Mouse (Mus musculus) liver (tissue): ENCODE measurements around the gene Sema7a.

ENCODE experiments used
- DNase-seq: peaks from one replicate; pipeline ENCODE4 v3.0.0-alpha.2; 2020; ENCODE audit warnings: mixed read lengths

The Sema7a gene

DNA sequence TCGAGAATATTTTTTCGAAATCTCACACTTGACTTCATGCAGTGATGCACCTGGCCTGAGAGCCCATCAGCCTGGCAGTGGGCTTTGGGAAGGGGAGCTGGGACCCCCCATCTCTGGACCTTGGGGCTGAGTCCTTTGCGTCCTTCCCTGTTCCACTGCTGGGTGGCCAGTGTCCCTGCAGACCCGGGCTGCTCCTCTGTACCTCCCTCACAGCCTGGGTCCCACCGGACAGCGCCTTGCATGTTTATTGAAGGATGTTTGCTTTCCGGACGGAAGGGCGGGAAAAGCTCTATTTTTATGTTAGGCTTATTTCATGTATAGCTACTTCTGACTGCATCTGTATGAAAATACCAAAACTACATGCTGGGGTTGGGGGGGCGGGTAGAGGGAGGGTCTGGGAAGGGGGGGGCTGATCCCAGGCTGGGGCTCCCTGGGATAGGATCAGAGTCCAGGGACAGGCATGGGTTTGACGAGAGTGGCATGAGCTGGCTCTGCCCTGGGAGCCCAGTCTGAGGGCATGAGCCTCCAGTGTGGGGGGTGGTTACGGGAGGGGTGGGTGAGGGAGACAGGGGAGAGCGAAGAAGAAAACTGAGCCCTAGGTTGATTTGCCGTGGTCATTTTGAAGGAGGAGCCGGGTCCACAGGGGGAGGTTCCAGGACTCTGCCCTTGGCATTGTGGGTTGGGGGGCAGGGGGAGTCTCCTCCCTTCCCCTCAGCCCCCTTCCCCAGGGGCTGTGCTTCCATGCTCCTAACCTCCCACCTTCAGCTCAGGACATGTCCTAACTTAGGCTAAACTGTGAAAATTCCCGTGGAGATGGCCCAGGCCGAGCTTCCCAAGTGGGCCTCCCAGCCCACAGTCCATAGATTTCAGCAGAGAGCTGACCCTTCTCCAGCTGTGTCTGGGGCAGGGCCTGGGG is 22.2 kb downstream of the Sema7a start:
- DNase-seq: no peak

DNA sequence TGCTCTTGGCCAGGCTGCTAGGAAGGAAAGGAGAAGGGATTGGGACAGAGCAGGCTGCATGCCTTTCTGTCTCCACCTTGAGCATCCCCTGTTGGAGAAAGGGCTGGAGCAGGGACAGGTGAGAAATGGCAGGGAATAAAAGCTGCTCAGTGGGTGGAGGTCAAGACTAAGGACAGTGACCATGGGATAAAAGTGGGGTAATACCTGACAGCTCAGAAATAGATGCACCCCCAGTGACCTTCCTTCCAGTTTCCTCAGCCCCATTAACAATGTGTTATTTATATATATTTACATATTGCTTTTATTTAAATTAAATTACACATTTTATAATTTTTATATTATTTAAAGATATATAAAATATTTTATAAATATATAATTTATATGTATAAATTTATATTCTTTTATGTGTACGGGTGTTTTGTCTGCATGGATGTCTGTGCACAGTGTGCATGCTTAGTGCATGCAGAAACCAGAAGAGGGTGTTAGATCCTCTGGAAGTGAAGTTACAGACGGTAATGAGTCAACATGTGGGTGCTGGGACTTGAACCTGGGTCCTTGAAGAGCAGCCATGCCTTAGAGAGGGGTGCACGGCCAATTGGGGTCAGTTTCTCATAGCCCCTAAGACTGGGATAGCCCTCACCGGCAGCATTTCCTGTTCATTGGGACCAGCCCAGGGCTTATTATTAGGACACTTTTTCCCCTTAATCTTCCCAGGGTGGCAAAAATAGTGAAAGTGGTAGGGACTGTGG is 23.5 kb downstream of the Sema7a start:
- DNase-seq: no peak

DNA sequence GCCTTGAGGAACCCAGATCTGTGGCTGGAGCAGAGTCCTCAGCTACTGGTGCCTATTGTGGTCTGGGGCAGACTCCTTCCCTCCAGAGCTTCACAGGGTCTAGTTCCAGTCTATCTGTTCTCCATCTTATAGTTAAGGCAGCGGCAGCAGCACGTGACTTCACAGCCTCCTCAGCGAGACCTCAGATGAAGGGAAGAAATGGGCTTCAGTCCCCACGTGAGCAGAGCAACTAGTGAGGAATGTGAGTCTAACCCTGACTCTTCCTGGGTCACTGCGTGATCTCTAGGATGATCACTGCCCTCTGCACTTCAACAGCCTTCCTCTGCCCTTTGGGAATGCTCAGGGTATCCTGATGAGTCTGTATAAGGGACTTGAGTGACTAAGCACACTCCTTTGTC is 24.1 kb downstream of the Sema7a start:
- no peak for DNase-seq

DNA sequence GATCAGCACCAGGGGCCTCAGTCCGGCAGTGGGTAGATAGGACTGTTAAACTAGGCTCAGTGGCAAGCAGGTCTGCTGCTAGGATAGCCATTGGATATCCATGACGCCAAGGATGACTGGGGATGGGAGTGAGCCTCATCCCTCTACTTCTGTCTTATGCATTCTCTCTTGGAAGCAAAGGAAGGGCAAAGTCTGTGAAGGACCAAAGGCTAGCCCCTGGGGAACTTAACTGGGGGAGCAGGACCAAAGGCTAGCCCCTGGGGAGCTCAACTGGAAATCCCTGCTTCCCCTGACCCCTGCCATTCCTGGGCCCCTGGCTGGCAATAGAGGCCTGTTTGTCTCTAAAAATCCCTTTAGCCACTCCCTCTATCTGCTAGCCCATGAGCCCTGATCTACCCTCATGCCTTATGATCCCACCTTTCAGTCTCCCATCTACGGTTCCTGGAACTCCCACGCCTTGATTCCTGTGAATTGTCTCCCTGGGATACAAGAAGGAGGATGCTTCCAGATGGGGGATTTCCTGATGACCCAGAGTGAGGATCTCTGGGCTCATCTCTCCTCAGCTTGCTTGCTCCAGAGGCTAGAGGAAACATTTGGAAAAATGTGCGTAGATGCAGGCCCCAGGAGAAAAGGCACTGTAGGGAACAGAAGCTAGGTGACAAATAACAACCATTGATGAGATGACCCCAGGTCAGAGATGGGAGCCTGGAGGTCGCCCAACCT is 24.8 kb downstream of the Sema7a start:
- DNase-seq: no peak

DNA sequence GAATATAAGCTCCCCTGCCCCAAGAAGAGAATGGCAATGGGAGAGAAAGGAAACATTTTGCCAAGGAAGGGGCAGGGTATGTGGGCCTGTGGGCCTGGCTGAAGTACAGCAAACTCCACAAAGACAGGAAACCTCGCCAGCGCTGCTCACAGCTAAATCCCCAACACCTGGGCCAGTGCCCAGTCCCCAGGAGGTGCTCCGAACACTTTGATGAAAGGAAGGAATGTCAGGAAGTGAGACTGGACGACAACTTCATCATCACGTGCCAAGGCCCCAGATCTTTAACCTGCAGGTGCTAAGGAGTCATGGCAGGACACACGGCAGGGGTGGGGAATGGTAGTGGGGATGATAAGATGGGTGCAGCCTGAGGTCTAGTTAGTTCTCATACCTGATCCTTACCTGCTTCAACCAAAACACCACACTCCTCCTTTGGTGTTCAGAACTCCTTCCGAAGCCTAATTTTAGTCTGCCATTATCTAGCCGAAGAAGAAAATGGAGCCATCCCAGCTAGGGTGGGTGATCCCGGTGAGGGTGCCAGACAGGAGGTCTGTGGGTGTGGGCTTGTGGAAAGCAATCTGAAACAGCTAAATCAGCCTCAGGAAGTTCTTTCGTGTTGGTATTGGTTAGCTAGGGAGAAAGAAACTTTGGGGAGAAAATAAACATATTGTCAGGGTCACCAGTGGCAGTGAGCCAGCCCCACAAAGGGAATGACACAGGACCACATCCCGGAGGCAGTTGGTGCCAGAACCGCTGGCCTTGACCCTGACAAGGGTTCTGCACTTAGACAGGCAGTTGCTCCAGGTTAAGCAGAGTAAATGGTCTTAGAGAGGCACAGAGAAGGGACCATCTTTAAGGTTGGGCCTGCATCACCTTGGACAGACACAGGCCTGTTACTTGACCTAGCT is 25.6 kb downstream of the Sema7a start:
- DNase-seq: no peak

DNA sequence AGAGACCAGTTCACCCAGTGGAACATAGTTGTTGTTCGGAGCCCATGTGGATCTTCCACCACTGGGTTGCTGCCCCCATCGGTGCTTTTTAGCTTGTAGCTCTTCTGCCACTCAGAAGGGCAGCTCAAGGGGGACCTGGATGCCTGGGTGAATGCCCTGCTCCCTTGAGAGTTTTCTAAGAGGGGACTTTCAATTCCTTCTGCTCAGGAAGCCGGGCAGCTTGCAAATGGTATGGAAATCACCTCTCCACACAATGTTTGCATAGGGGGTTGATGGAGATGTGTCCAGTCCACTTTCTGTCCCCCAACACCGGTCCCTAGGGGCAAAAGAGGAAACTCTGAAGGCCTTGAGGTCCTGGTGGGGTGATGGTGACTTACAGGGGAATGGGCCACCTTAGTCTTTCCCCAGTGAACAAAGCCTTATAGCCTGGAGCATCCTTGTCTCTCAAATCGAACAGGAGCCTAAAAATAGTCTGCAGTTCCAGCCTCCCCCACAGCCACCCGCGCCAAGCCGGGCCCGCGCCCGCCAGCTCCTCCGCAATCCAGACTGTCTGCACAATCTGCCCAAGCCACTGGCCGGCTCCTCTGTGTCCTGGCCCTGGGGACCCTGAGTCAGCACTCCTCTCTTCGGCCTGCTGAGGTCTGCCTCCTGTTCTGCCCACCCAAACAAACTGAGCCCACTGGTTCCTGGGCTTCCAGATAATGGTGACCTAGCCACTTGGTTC is 27.5 kb downstream of the Sema7a start:
- DNase-seq: no peak

DNA sequence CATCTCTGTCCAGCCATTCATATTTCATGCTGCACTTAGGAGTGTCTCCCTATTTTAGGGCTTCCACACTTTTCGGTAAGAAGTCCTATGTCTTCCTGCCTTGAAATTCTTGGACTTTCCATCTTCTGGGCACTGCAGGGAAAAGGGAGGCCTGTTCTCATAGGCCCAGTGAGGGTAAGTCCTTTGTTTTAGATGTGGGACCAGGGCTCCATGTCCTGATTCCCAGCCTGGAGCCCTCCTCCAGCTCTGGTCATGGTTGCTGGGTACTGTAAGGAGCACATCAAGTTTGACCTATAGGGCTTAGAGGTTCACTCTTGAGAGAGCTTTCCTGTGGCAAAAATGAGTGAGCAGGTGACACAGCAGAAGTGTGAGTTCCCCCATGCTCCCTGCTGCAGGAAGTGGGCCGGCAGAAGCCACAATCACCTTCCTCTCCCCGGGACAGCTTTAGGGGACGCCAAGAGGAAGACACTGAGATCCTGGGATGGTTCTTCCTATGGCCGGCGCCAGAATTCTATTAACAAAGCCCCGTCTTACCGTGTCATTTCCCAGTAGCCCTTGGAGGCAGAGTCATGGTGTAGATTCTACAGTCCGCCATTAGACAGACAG is 28.4 kb downstream of the Sema7a start:
- no peak for DNase-seq

DNA sequence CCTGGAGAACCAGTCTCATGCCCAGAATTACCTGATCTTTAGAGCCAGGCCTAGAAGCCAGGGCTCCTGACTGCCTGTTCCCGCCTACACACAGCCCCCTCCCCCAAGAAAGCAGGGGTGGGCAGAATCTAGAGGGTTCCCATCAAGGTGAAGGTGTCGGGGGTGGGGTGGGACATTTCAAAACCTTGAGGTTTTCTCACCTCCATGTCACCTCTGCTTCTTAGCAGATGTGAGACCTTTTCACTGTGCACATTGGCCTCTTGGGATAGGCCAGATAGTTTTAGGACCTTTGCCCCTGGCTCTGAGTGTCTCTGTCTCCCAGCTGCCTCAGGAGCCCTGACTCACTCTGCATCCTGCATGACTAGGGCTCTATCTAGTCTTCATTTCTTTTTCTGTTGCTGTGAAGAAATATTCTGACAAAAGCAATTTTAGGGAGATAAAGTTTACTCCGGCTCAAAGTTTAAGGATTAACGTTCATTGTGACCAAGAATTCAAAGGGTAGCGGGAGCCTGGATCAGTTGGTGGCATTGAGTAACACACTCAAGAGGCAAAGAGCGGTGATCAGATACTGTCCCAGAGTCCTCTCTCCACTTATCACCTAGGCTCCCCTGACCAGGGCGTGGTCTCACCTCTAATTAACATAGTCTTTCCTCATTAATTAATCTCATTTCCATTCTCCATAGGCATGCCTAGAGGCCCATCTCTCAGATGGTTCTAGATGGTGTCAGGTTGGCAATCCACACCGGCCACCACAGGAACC is 29.1 kb downstream of the Sema7a start:
- DNase-seq: no peak

DNA sequence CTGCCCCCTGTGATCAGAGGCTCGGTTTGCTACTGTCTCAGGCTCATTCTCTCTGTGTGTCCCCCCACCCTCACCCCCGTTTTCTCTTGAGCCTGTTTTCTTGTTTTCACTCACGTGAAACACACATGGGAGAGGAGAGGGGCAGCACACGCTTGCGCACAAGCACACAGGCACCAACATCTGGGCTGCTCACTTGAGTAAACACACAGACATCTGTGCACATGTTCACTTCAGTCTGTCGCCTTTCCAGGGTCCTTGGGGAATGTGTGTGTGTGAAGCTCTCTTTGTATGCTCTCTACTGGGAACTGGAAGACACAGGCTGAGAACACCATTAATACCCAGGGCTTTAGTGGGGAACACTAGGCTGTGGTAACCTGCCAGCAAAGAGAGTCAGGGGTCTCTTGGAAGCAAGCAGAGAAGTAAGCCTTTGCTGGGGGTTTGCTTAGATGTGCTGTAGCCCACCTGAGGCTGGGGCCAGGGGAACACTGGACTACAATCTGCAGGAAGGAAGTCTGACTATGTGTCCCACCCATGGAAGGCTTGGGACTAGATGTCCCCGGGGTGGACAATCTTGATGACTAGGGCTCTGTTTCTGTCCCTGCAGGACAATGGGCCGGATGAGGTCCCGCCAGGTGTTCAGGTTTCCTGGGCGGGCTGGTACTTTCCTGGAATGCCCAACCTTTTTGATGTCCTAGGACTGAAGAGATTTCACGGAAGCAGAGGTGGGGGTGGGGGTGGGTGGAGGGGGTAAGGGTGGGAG is 30.0 kb downstream of the Sema7a start:
- DNase-seq: no peak

DNA sequence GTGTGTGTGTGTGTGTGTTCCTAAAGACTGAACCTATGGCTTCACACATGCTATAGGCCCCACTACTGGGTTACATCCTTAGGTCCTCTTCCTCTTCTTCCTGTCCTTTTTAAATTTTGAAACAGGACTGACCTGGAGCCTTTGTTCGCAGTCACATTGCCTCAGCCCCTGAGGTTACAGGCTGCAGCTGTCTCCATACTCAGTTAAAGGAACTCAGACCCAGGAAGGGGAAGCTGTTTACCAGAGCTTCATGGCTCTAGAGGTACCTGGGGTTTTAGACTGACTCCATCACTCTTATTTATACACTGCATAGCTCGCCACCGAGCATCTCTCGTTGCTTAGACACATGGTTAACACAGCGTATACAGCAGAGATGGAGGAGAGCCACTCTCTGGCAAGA is 31.5 kb downstream of the Sema7a start:
- no peak for DNase-seq

DNA sequence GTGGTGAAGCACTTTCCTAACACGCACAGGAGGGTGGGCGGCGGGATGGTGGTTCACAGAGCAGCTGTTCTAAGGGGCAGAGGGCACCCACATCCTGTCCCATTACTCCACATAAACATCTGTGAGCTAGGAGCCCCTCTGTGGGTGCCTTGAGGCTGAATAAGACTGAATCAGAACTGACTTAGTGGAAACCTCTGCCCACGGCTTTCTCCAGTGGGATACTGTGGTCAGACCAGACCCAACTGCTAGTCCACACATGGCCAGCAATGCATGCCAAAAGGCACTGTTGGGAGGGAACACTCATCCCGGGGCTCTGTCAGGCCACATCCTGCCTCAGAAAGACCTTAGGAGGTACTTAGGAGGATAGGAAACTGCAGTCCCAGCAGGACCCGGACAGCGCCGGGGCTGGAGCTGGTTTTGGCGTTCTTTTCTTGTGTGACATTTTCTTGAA is 32.3 kb downstream of the Sema7a start:
- no peak for DNase-seq

DNA sequence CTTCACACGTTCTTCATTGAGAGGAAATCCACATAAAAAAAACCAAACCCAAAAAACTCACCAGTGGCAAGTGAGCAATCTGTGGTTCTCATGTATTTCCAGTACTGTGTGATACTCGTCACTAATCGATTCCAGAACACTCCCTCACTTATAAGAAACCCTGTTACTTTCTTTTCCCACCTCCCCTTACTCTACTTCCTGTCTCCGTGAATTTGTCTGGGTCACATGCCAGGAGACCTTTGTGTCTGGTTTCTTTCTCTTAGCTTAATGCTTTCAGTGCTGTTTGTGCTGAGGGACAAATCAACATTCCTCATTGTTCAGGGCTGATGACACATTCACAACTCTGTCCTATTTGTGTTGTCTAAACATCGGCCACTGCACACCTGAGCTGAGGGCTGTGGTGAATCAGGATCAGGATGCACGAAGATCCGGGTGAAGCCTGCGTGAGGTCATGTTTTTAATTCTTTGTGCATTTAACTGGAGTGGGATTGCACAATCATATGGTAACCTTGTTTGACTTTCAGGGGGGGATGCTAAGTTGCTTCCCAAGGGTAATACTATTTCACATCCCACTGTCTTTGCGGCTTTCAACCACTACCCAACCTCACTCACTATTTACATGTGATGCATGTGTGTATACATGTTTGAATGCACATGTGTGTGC is 33.0 kb downstream of the Sema7a start:
- DNase-seq: no peak

DNA sequence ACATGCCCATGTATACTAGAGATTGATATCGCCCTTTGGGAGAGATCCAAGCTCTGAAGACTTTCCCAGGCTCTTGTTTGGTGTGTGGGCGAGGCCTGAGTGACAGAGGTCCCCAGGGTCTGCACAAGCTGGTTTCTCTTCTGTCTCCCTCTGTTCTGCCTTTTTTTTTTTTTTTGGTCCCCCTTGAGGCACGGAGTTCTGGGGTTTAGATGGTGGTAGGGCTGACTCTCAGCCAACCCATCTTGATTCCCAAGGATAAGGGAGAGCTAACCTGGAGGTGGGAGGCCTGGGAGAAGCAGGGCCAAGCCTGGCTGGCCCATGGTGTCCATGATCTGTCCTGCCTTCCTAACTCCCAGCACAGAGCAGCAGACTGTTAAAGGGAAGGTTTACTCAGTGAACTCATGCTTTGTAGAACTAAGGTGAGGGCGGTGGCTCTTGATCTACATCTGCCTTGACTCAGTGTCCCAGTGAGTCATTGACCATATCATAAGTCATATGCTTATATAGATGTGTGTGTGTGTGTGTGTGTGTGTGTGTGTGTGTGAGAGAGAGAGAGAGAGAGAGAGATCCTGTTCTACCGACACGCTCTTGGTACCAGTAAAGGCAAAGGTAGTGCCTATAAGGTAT is 33.6 kb downstream of the Sema7a start:
- DNase-seq: no peak

DNA sequence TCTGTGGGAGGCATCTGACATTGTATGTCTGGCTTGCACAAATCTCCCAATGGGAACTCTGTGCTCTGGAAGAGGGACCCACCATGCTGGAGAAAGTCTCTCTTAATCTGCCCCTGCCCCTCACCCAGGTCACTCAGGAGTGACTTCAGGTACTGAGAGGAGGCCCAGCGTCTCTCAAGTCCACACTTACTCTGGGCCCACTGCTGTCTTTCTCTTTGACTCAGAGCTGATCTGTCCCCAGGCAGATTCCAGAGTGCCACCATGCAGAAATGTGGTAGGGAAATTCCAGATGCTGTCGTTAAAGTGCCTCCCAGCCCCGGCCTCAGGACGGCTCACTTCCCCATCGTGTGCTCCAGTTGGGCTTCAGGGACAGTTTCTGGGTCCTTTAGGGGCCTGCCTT is 34.3 kb downstream of the Sema7a start:
- DNase-seq: no peak

DNA sequence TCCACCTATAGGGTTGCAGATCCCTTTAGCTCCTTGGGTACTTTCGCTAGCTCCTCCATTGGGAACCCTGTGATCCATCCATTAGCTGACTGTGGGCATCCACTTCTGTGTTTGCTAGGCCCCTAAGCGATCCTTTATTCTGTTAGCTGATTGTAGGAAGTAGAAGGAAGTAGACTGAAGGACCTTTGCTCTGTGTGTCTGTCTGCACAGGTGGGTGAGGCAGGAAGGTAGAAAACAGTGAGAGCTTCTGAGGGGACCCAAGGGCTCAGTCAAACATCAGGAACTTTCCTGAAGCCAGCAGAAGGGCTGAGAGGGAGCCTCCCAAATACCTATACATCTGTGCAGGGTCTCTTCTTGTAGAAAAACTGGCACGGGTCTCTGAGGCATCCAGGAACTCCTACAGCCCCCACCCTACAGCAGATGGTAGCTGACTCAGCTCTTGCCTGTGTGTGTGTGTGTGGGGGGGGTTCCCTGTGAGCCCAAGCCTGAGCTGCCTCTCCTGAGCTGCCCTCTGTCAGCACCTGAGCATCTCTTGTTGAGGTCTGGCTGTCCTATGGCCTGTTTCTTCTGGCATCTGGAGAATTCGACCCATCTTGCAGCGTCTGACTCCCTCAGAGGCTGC is 35.4 kb downstream of the Sema7a start:
- DNase-seq: no peak

DNA sequence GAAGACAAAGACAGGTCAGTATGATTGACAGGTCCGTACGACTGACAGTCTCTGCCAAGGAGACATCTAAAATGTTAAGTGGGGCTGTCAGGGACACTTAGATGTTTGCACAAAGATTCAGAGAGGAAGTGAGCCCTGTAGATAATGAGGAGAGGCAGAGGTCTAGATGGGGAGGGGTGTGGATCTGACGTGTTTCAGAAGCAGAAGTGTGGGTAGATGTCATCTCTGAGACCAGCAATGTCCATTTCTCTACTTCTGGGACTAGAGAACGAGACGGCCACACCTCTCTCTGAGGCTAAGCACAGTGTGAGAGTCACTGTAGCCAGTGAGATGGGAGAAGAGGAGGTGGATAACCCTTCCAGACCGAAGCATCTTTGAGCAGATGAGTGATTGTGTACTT is 38.1 kb downstream of the Sema7a start:
- DNase-seq: no peak

DNA sequence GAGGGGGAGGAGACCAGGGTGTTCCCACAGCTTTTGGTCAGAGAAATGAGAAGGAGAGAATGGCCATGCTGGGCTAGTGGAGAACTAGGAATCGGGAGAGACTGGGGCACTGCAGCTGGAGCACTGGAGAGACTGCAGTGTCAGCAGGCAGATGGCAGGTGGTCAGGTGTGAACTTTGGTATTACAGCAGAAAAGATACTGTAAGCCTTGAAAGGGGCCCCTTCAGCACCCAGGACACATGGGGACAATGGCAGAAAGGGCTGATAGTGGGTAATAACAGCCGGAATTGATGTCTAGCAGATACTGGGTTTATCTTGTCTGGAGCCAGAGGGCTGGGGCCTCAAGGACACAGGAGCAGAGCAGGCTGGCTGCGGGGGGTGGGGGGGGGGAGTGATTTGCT is 38.9 kb downstream of the Sema7a start:
- no peak for DNase-seq

DNA sequence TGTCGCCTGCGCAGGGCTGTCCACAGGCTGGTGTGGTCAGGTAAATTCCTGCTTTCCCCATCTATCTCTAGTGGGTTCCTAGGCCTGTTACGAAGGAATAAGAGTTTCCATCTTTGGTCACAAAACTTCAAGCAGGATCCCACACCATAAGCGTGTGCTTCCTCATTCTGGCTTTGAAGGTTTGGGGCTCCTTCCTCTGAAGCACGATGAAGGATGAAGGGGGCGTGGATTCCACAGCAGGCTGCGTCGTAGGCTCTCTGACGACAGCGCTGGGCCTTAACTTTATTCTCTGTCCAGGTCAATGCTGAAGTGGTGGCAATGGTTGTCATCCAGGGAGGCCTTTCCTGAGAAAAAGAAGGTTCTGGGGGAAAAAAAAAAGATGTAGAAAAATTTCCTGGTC is 40.7 kb downstream of the Sema7a start:
- DNase-seq: no peak
